Mouse (Mus musculus): ENCODE measurements around the gene Trit1.
A peak's percentile ranks its signal among the peaks of the same experiment; 100 is the strongest.

Gene Trit1

GRCm38 (mm10) chr4:123053179-123053578 is 36.8 kb downstream of the Trit1 start:
- peak; percentile 80 for DNase-seq

GRCm38 (mm10) chr4:123054172-123054790 is 37.9 kb downstream of the Trit1 start:
- peak; percentile 66 for DNase-seq

GRCm38 (mm10) chr4:123056560-123057109 is 40.2 kb downstream of the Trit1 start:
- DNase-seq, result no peak

GRCm38 (mm10) chr4:123057957-123058356 is 41.6 kb downstream of the Trit1 start:
- DNase-seq, result no peak

- no peak for DNase-seq
Measured at GRCm38 (mm10) chr4:123061744-123062143, 45.3 kb downstream of the Trit1 start.

GRCm38 (mm10) chr4:123068646-123069045 is 52.2 kb downstream of the Trit1 start:
- no peak for DNase-seq

GRCm38 (mm10) chr4:123071266-123071966 is 55.0 kb downstream of the Trit1 start:
- no peak for DNase-seq

- DNase-seq, result no peak
Measured at GRCm38 (mm10) chr4:123076928-123077327, 60.5 kb downstream of the Trit1 start.

GRCm38 (mm10) chr4:123078231-123078630 is 61.8 kb downstream of the Trit1 start:
- DNase-seq, result no peak

GRCm38 (mm10) chr4:123080791-123081190 is 64.4 kb downstream of the Trit1 start:
- DNase-seq, result no peak

- no peak for DNase-seq
Measured at GRCm38 (mm10) chr4:123082283-123083163, 66.1 kb downstream of the Trit1 start.

- no peak for DNase-seq
Measured at GRCm38 (mm10) chr4:123083323-123083902, 67.0 kb downstream of the Trit1 start.

GRCm38 (mm10) chr4:123085290-123085689 is 68.9 kb downstream of the Trit1 start:
- no peak for DNase-seq

- no peak for DNase-seq
Measured at GRCm38 (mm10) chr4:123086381-123086780, 70.0 kb downstream of the Trit1 start.

GRCm38 (mm10) chr4:123092621-123093020 is 76.2 kb downstream of the Trit1 start:
- DNase-seq, result no peak

- no peak for DNase-seq
Measured at GRCm38 (mm10) chr4:123093064-123093776, 76.8 kb downstream of the Trit1 start.

GRCm38 (mm10) chr4:123093869-123094268 is 77.5 kb downstream of the Trit1 start:
- DNase-seq, result no peak

Data from layer of hippocampus, adult 9-11 months (tissue).